Mouse (Mus musculus) heart, postnatal 36 days (tissue): ENCODE results near the gene Helz2. TPM values are rescaled to one million over a fixed set of nuclear protein-coding genes. Genes with fewer than 3 reads are reported as not detected.
"Not testable (repeated sequence)": the region's sequence is repeated elsewhere in the genome, so short reads cannot be mapped to it uniquely, and the experiment has no call there.

Source experiments
- DNase-seq, 2 experiments: peaks; one replicate each; pipeline ENCODE4 v3.0.0; 2021 to 2022
- intact Hi-C: fragments of 180-260 bp; cut with DNase I; formaldehyde crosslinking; loops from one replicate; pipeline ENCODE4 v1.15.1; 2025
- total RNA-seq, 2 experiments: library from RNA; stranded (reverse); gene quantifications; 2 replicates each; pipeline ENCODE4 v1.2.3; 2021

Helz2 gene
- total RNA-seq, 2 experiments from 2014 or later = 9.9 to 11.5 TPM

GRCm38 (mm10) chr2:181202422-181202821 lies 39.4 kb downstream of the Helz2 start, which contains the start of gene Ptk6:
Gene Ptk6, minus strand, starts transcription at chr2:181202789.
- no peak for DNase-seq
- intact Hi-C loops = no loop called here

GRCm38 (mm10) chr2:181201606-181202005 lies 40.2 kb downstream of the Helz2 start:
- DNase-seq = no peak
- intact Hi-C loops = no loop called here

GRCm38 (mm10) chr2:181196628-181197300 lies 45.1 kb downstream of the Helz2 start:
- intact Hi-C loops = no loop called here
- no peak for DNase-seq

GRCm38 (mm10) chr2:181193044-181193443 lies 48.8 kb downstream of the Helz2 start:
- intact Hi-C loops = no loop called here
- no peak for DNase-seq

GRCm38 (mm10) chr2:181191936-181192335 lies 49.9 kb downstream of the Helz2 start:
- intact Hi-C loops = no loop called here

GRCm38 (mm10) chr2:181191385-181191784 lies 50.4 kb downstream of the Helz2 start:
- DNase-seq, intact Hi-C loops: not testable (repeated sequence)

More at GRCm38 (mm10) chr2:181191936-181192335, 49.9 kb downstream of the Helz2 start:
- DNase-seq = no peak

GRCm38 (mm10) chr2:181189321-181189720 lies 52.5 kb downstream of the Helz2 start:
- no peak for DNase-seq
- intact Hi-C loops = loop anchor here (2.0 to 5.0 kb wide), 4 partner anchors 29 to 408 kb away; partner anchors contain the start of genes Rtel1 and Samd10

- peak in 1 of 2 experiments; percentile 30 for DNase-seq
- intact Hi-C loops = loop anchor here (2.0 to 5.0 kb wide), 4 partner anchors 30 to 409 kb away; partner anchors contain the start of genes Rtel1 and Samd10
Measured at GRCm38 (mm10) chr2:181188681-181189080, 53.1 kb downstream of the Helz2 start.

GRCm38 (mm10) chr2:181187121-181188000 lies 54.5 kb downstream of the Helz2 start, which contains the start of gene Ppdpf:
Gene Ppdpf, plus strand, starts transcription at chr2:181187247.
- peak; percentile 91 to 92 for DNase-seq
- intact Hi-C loops = loop anchor here (2.0 to 5.0 kb wide), 3 partner anchors 101 to 410 kb away; partner anchors contain the start of genes Gmeb2, Rtel1 and Samd10

GRCm38 (mm10) chr2:181186635-181187034 lies 55.2 kb downstream of the Helz2 start:
- intact Hi-C loops = loop anchor here (1.0 to 5.0 kb wide), 4 partner anchors 102 to 411 kb away; partner anchors contain the start of genes Gmeb2, Rtel1 and Samd10
- peak; percentile 85 to 86 for DNase-seq

GRCm38 (mm10) chr2:181180898-181181297 lies 60.9 kb downstream of the Helz2 start:
- peak in 1 of 2 experiments; percentile 21 for DNase-seq

GRCm38 (mm10) chr2:181178471-181178870 lies 63.4 kb downstream of the Helz2 start:
- no peak for DNase-seq
- intact Hi-C loops = no loop called here

More at GRCm38 (mm10) chr2:181180898-181181297, 60.9 kb downstream of the Helz2 start:
- intact Hi-C loops = no loop called here

GRCm38 (mm10) chr2:181178015-181178414 lies 63.8 kb downstream of the Helz2 start:
- intact Hi-C loops = no loop called here

More at GRCm38 (mm10) chr2:181178015-181178414, 63.8 kb downstream of the Helz2 start:
- DNase-seq = no peak

Other genes starting within 250 kb of the Helz2 start
- not detected for gene Chrna4, start 198.5 kb downstream of the Helz2 start, total RNA-seq
- gene Kcnq2, start 106.7 kb downstream of the Helz2 start, total RNA-seq = not detected
- 1,000 to 10,000 TPM; 1,480 to 1,577 TPM for gene Eef1a2, start 85.0 kb downstream of the Helz2 start, total RNA-seq
- gene Ppdpf, start 54.8 kb downstream of the Helz2 start, total RNA-seq = 10 to 100 TPM; 49.4 to 52.6 TPM
- under 1 TPM in 1 of 2 experiments, not detected in 1; 0.05 TPM for gene Ptk6, start 39.2 kb downstream of the Helz2 start, total RNA-seq
- under 1 TPM; 0.14 to 0.49 TPM for gene Srms, start 28.8 kb downstream of the Helz2 start, total RNA-seq
- under 1 TPM in 1 of 2 experiments, not detected in 1; 0.22 TPM for gene Fndc11, start 22.0 kb downstream of the Helz2 start, total RNA-seq
- gene Gmeb2, start 46.0 kb upstream of the Helz2 start, total RNA-seq = 1 to 10 TPM; 9.0 to 9.6 TPM
- gene Stmn3, start 72.5 kb upstream of the Helz2 start, total RNA-seq = under 1 TPM; 0.38 to 0.53 TPM
- gene Rtel1, start 77.7 kb upstream of the Helz2 start, total RNA-seq = 10 to 100 TPM in 1 of 2 experiments, 1 to 10 TPM in 1; 9.3 to 10.1 TPM
- gene Zgpat, start 122.9 kb upstream of the Helz2 start, total RNA-seq = 10 to 100 TPM; 17.6 to 22.3 TPM
- gene Arfrp1, start 123.4 kb upstream of the Helz2 start, total RNA-seq = 10 to 100 TPM; 52.2 to 55.4 TPM
- 1 to 10 TPM; 5.1 to 6.7 TPM for gene Lime1, start 138.1 kb upstream of the Helz2 start, total RNA-seq
- 10 to 100 TPM; 12.4 to 12.9 TPM for gene Zbtb46, start 217.4 kb upstream of the Helz2 start, total RNA-seq